Mouse (Mus musculus) ES-E14 (cell line): ENCODE measurements at regions not wholly inside any gene's neighbourhood (a gene's known extent, or its start where the extent isn't known, plus 50 kb on each side); places are given as distances from the start of the nearest gene placed in this dataset.

Source experiments
- HCFC1 ChIP-seq: IDR thresholded peaks from 2 replicates; pipeline ENCODE4 v1.6.1; 2012; ENCODE audit warnings: low read length, inconsistent platforms, borderline replicate concordance; ENCODE audit not compliant: insufficient read depth
- MAFK ChIP-seq: IDR thresholded peaks from 2 replicates; pipeline ENCODE4 v1.6.1; 2014; ENCODE audit warnings: mild to moderate bottlenecking, low read depth, low read length, inconsistent platforms; ENCODE audit not compliant: insufficient read depth
- ZNF384 ChIP-seq: IDR thresholded peaks from 2 replicates; pipeline ENCODE4 v1.6.1; 2012; ENCODE audit warnings: low read depth, low read length, inconsistent platforms

DNA sequence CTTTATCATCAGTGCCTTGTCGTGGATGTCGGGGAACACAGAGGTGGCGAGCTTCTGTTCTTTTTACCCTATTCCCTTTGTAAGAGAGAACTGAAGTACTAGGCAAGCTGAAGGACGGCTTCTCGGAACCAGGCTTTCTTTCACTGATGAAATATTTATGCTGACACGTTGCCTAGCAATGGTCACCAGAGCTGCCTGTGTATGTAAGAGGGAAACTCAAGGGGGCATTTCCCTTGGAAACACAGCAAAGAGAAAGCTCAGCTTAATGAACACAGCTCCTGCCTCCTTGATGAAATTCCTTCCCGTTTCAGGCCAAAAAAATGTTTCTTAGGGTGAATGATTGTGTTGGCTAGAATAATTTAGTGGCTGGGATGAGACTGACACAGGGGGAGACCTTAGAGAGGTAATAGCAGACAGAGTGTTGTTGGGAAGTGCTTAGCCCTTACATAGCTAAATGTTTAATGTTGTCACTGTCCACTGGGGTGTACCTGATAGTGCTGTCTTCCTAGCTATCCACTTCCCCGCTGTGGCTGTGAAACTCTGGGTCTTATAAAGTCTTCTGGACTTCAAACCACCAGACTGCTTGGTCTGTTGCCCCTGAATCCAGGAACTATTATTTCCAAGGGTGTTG lies 116.8 kb upstream of the St8sia2 start:
- TF ChIP-seq MAFK (no peak), ZNF384 (no peak), HCFC1 (no peak)
